Mouse (Mus musculus): ENCODE results near the gene Timm8b. TPM values are rescaled to one million over a fixed set of nuclear protein-coding genes. Genes with fewer than 3 reads are reported as not detected.

Gene Timm8b
- polyA plus RNA-seq, 1 experiment from 2014 or later: 344 TPM

- Histone ChIP-seq H3K27me3 (no peaks in the 10 kb centered on the region), H3K9me3 (no peaks in the 10 kb centered on the region), H3K36me3 (no peaks in the 10 kb centered on the region), H3K9ac (replicated peaks) (no peak overlapping the region), H3K4me1 (no peaks in the 10 kb centered on the region), H3K4me3 (no peak overlapping the region), H3K4me2 (replicated peaks) (no peak overlapping the region), H3K27ac (replicated peaks) (no peak overlapping the region)
- 18% methylated on average over 4 of the region's 4 CpGs for WGBS
- ATAC-seq (ENCODE audit: low FRiP score, low read depth): no peak
Measured at GRCm38 (mm10) chr9:50580370-50580769, 23.3 kb upstream of the Timm8b start.

- H3K4me3 ChIP-seq: no peak overlapping the region
- WGBS: 84% methylated on average over 6 of the region's 6 CpGs
- H3K27me3 ChIP-seq: no peaks in the 10 kb centered on the region
- H3K9me3 ChIP-seq: no peaks in the 10 kb centered on the region
- no peaks in the 10 kb centered on the region for H3K36me3 ChIP-seq
- ATAC-seq (ENCODE audit: low FRiP score, low read depth): no peak
- H3K4me1 ChIP-seq: no peaks in the 10 kb centered on the region
- H3K9ac ChIP-seq (replicated peaks): no peak overlapping the region
- no peak overlapping the region for H3K4me2 ChIP-seq (replicated peaks)
- no peak overlapping the region for H3K27ac ChIP-seq (replicated peaks)
Measured at GRCm38 (mm10) chr9:50585145-50585818, 18.4 kb upstream of the Timm8b start.

DNA sequence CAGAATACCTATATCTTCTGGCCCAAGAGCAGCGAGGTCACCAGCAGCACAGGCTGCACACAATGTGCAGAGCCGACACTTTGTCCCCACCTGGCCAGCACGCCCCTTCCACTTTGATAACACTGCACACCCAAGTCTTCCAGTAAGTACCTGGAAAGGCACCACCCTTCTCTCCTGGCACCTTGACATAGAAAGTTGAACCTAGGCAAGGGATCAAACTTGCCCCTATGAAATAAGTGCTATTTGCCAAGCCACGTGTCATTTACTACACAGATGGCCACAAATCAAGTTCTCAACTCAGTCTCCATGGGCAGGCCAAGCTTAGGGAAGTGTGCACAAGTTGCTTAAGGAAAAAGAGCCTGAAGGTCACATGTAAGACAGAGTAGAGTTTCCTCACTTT is 16.8 kb upstream of the Timm8b start:
- no peaks in the 10 kb centered on the region for H3K27me3 ChIP-seq
- 80% methylated on average over 4 of the region's 4 CpGs for WGBS
- H3K9ac ChIP-seq (replicated peaks): no peak overlapping the region
- no peaks in the 10 kb centered on the region for H3K4me1 ChIP-seq
- no peak overlapping the region for H3K27ac ChIP-seq (replicated peaks)
- no peaks in the 10 kb centered on the region for H3K9me3 ChIP-seq
- H3K36me3 ChIP-seq: no peaks in the 10 kb centered on the region
- no peak for ATAC-seq (ENCODE audit: low FRiP score, low read depth)
- no peak overlapping the region for H3K4me2 ChIP-seq (replicated peaks)
- no peak overlapping the region for H3K4me3 ChIP-seq

DNA sequence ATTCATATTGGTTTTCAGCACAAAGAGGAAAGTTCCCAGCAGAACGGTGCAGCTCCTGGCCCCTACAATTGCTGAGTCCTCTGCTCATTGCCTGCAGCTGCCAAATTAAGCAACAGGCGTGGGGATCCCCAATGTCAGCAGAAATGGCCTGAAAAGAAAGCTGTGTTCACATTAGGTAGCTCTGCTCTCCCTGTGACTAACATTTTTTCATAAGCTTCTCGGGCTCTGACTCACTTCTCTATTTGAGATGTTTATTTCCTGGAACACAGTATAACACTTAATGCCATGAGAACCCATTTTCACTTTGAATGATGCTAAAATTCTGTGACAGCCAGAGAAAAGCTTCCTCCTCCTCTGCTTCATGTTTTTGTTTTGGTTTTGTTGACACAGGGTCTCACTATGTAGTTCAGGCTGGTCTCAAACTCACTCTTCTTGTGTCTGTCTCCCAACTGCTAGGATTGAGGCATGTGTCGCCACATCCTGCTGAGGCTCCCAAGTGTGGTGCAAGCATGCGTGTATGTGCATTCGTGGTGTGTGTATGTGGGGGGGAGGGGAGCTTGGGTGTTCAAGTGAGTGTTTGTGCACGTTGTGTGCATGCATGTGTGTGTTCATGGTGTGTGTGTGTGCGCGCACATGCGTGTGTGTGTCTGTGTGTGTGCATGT is 12.7 kb upstream of the Timm8b start:
- Histone ChIP-seq H3K4me1 (no peaks in the 10 kb centered on the region), H3K27ac (replicated peaks) (no peak overlapping the region), H3K4me3 (no peak overlapping the region), H3K27me3 (no peaks in the 10 kb centered on the region), H3K36me3 (peaks cover 12% of the 10 kb centered on the region), H3K4me2 (replicated peaks) (no peak overlapping the region), H3K9ac (replicated peaks) (no peak overlapping the region), H3K9me3 (no peaks in the 10 kb centered on the region)
- WGBS: 82% methylated on average over 10 of the region's 10 CpGs
- no peak for ATAC-seq (ENCODE audit: low FRiP score, low read depth)

GRCm38 (mm10) chr9:50592955-50593354 is 10.8 kb upstream of the Timm8b start:
- Histone ChIP-seq H3K27me3 (no peaks in the 10 kb centered on the region), H3K36me3 (peaks cover 31% of the 10 kb centered on the region), H3K4me1 (no peaks in the 10 kb centered on the region), H3K9me3 (no peaks in the 10 kb centered on the region), H3K27ac (replicated peaks) (no peak overlapping the region), H3K9ac (replicated peaks) (no peak overlapping the region), H3K4me2 (replicated peaks) (no peak overlapping the region), H3K4me3 (no peak overlapping the region)
- WGBS: 92% methylated on average over 9 of the region's 9 CpGs
- ATAC-seq (ENCODE audit: low FRiP score, low read depth): no peak

DNA sequence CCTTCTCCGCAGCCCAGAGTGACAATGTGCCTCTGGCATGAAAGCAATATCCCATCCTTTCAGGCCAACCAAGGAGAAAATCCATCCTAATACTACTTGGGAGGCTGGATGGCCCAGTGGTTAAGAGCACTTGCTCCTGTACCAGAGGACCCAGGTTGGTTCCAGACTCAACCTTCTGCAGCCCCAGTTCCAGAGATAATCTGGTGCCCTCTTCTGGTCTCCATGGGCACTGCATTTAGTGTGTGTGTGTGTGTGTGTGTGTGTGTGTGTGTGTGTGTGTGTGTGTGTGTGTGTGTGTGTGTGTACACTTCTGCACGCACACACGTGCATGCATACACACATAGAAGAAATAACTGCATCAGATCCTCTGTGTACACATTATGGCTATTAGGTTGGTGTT is 10.2 kb upstream of the Timm8b start:
- Histone ChIP-seq H3K9me3 (no peaks in the 10 kb centered on the region), H3K9ac (replicated peaks) (no peak overlapping the region), H3K36me3 (peaks cover 37% of the 10 kb centered on the region), H3K4me1 (no peaks in the 10 kb centered on the region), H3K27ac (replicated peaks) (no peak overlapping the region), H3K4me2 (replicated peaks) (no peak overlapping the region), H3K4me3 (no peak overlapping the region), H3K27me3 (no peaks in the 10 kb centered on the region)
- ATAC-seq (ENCODE audit: low FRiP score, low read depth): no peak
- 83% methylated on average over 3 of the region's 3 CpGs for WGBS

GRCm38 (mm10) chr9:50594794-50595417 is 8.8 kb upstream of the Timm8b start:
- Histone ChIP-seq H3K4me2 (replicated peaks) (no peak overlapping the region), H3K36me3 (peaks cover 50% of the 10 kb centered on the region), H3K4me3 (no peak overlapping the region), H3K27ac (replicated peaks) (no peak overlapping the region), H3K9me3 (no peaks in the 10 kb centered on the region), H3K4me1 (no peaks in the 10 kb centered on the region), H3K9ac (replicated peaks) (no peak overlapping the region), H3K27me3 (no peaks in the 10 kb centered on the region)
- ATAC-seq (ENCODE audit: low FRiP score, low read depth): no peak
- 85% methylated on average over 12 of the region's 12 CpGs for WGBS

- no peak overlapping the region for H3K9ac ChIP-seq (replicated peaks)
- H3K9me3 ChIP-seq: no peaks in the 10 kb centered on the region
- no peak overlapping the region for H3K27ac ChIP-seq (replicated peaks)
- H3K4me3 ChIP-seq: no peak overlapping the region
- H3K4me1 ChIP-seq: peaks cover under 1% of the 10 kb centered on the region
- no peaks in the 10 kb centered on the region for H3K27me3 ChIP-seq
- H3K36me3 ChIP-seq: peaks cover 58% of the 10 kb centered on the region
- no peak overlapping the region for H3K4me2 ChIP-seq (replicated peaks)
- WGBS: 97% methylated on average over 8 of the region's 8 CpGs
- no peak for ATAC-seq (ENCODE audit: low FRiP score, low read depth)
Measured at GRCm38 (mm10) chr9:50596973-50597372, 6.7 kb upstream of the Timm8b start.

- H3K4me2 ChIP-seq (replicated peaks): no peak overlapping the region
- peaks cover 23% of the 10 kb centered on the region for H3K4me1 ChIP-seq
- no peak overlapping the region for H3K27ac ChIP-seq (replicated peaks)
- H3K36me3 ChIP-seq: peaks cover 47% of the 10 kb centered on the region
- WGBS: 86% methylated on average over 6 of the region's 6 CpGs
- no peak overlapping the region for H3K9ac ChIP-seq (replicated peaks)
- no peaks in the 10 kb centered on the region for H3K27me3 ChIP-seq
- no peak for ATAC-seq (ENCODE audit: low FRiP score, low read depth)
- no peak overlapping the region for H3K4me3 ChIP-seq
- H3K9me3 ChIP-seq: no peaks in the 10 kb centered on the region
Measured at GRCm38 (mm10) chr9:50601536-50601935, 2.2 kb upstream of the Timm8b start.

DNA sequence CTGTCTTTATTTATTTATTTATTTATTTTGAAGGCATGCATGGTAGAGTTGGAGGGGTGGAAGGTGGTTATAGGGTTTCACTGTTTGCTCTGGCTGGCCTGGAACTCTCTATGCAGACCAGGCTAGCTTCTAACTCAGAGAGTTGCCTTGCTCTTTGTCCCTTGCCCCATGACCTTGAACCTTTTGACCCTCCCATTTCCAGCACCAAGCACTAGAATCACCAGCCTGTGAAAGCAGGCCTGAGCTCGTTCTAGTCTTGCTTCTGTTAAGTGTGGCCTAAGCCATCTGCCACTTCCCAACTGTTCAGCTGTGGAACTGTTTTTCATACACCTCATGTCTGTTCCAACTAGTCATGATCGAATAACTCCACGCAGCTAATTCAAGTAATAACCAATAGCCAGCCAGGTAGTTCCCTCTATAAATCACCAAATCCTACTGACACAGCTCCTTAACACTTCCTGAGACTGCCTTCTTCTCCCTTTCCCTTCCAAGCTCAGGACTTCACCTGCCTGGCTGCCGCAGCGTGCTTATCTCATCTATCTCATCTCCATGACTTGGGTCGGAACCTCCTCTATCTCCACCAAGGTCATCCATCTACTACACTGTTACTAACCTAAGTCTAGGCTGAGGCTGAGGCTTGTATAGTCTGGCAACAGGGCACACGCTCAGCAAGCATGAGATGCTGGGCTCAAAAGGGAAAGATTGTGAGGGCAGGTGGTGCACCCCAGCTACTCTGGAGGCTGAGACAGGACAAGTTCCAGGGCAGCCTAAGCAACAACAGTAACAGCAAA is 1.5 kb upstream of the Timm8b start:
- ATAC-seq (ENCODE audit: low FRiP score, low read depth): no peak
- Histone ChIP-seq H3K4me2 (replicated peaks) (peak overlapping the region; percentile 83), H3K4me3 (peak overlapping the region; percentile 80), H3K9ac (replicated peaks) (peak overlapping the region; percentile 88; the same call in 1 of the 2 replicates), H3K4me1 (peaks cover 23% of the 10 kb centered on the region), H3K27me3 (no peaks in the 10 kb centered on the region), H3K27ac (replicated peaks) (no peak overlapping the region), H3K9me3 (no peaks in the 10 kb centered on the region), H3K36me3 (peaks cover 46% of the 10 kb centered on the region)
- WGBS: 89% methylated on average over 7 of the region's 7 CpGs

DNA sequence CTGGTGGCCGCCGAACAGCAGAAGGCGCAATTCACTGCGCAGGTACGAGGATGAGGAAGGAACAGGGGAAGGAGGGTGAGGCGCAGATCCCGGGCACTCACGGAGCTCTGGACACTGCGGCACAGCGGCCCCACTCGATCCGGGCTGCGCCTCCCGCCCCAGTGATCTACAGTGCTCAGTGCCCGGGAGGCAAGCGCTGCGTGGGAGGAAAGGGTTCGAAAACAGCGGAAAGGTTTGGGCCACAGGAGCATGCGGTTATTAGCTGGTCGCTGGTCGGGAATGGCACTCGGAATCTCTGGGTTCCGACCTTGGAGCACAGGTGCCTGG is 251 bp downstream of the Timm8b start:
- WGBS: 1% methylated on average over 24 of the region's 24 CpGs
- Histone ChIP-seq H3K27ac (replicated peaks) (peak overlapping the region; percentile 88), H3K4me3 (peak overlapping the region; percentile 80), H3K36me3 (peaks cover 44% of the 10 kb centered on the region), H3K4me1 (peaks cover 23% of the 10 kb centered on the region), H3K4me2 (replicated peaks) (peak overlapping the region; percentile 83), H3K9me3 (no peaks in the 10 kb centered on the region), H3K27me3 (no peaks in the 10 kb centered on the region), H3K9ac (replicated peaks) (peak overlapping the region; percentile 88)
- ATAC-seq (ENCODE audit: low FRiP score, low read depth): peak; percentile 90

GRCm38 (mm10) chr9:50604338-50604737 is 628 bp downstream of the Timm8b start:
- no peak for ATAC-seq (ENCODE audit: low FRiP score, low read depth)
- Histone ChIP-seq H3K36me3 (peaks cover 43% of the 10 kb centered on the region), H3K4me3 (peak overlapping the region; percentile 80), H3K27ac (replicated peaks) (peak overlapping the region; percentile 88), H3K27me3 (no peaks in the 10 kb centered on the region), H3K9me3 (no peaks in the 10 kb centered on the region), H3K4me2 (replicated peaks) (peak overlapping the region; percentile 83), H3K4me1 (peaks cover 23% of the 10 kb centered on the region), H3K9ac (replicated peaks) (peak overlapping the region; percentile 88)
- WGBS: 7% methylated on average over 6 of the region's 6 CpGs
